Mouse (Mus musculus) hindbrain, embryonic 12.5 days (tissue): ENCODE measurements around the gene Endou. TPM values are rescaled to one million over a fixed set of nuclear protein-coding genes. Genes with fewer than 3 reads are reported as not detected.

Experiments
- ATAC-seq: fragments of 200-750 bp; cut with Nextera tagmentation; 2 replicates; pipeline ENCODE4 v1.8.0; 2017; ENCODE audit warnings: moderate TSS enrichment; ENCODE audit not compliant: low FRiP score
- H3K27ac ChIP-seq: fragments of 300-500 bp; sonication (generic); 2 replicates; pipeline ENCODE4 v1.5.1; 2016; ENCODE audit warnings: mild to moderate bottlenecking
- H3K27me3 ChIP-seq: fragments of 300-500 bp; sonication (generic); 2 replicates; pipeline ENCODE4 v1.6.1; 2016; ENCODE audit warnings: mild to moderate bottlenecking
- H3K36me3 ChIP-seq: fragments of 300-500 bp; sonication (generic); 2 replicates; pipeline ENCODE4 v1.6.1; 2016; ENCODE audit warnings: mild to moderate bottlenecking
- H3K4me1 ChIP-seq: fragments of 300-500 bp; sonication (generic); 2 replicates; pipeline ENCODE4 v1.6.1; 2016
- H3K4me2 ChIP-seq: fragments of 300-500 bp; sonication (generic); replicated peaks from 2 replicates; pipeline ENCODE4 v1.6.1; 2016; ENCODE audit warnings: mild to moderate bottlenecking
- H3K4me3 ChIP-seq: fragments of 300-500 bp; sonication (generic); 2 replicates; pipeline ENCODE4 v1.5.1; 2016; ENCODE audit warnings: mild to moderate bottlenecking
- H3K9ac ChIP-seq: fragments of 300-500 bp; sonication (generic); 2 replicates; pipeline ENCODE4 v1.6.1; 2016; ENCODE audit warnings: mild to moderate bottlenecking, moderate library complexity
- H3K9me3 ChIP-seq: fragments of 300-500 bp; sonication (generic); replicated peaks from 2 replicates; pipeline ENCODE4 v1.6.1; 2016; ENCODE audit warnings: mild to moderate bottlenecking
- WGBS: fragments of 180-500 bp; shearing (Covaris S2); methylation state at CpG from one replicate; pipeline ENCODE4 v1.1.7; 2016; 5-methylcytosine and 5-hydroxymethylcytosine counted together
- polyA plus RNA-seq: library from polyadenylated mRNA; unstranded; fragments of >200 nt; fragmentation: Nextera tagmentation; extraction: Ambion mirVana; gene quantifications from 2 replicates; pipeline ENCODE4 v1.2.1, GENCODE M21; 2016

The Endou gene
- polyA plus RNA-seq, 1 experiment from 2014 or later: 0.25 TPM

- H3K36me3 ChIP-seq: no peaks in the 10 kb centered on the region
- H3K27me3 ChIP-seq: peaks cover 66% of the 10 kb centered on the region
- H3K4me1 ChIP-seq: peaks cover 41% of the 10 kb centered on the region
- peak overlapping the region; percentile 68 for H3K4me2 ChIP-seq
- H3K27ac ChIP-seq: peak overlapping the region; percentile 40
- peak overlapping the region; percentile 34 for H3K4me3 ChIP-seq
- ATAC-seq: 0 out of 2 replicates have a peak, but pooled peaks have one; percentile 18
- WGBS: 4% methylated on average over 23 of the region's 23 CpGs
- H3K9ac ChIP-seq: peak overlapping the region; percentile 59
- no peaks in the 10 kb centered on the region for H3K9me3 ChIP-seq
These were observed 35.6 kb upstream of the Endou start for GRCm38 (mm10) chr15:97766594-97767279.

- peak overlapping the region; percentile 68 for H3K4me2 ChIP-seq
- no peak overlapping the region; the same call in 1 of the 2 replicates for H3K27ac ChIP-seq
- H3K9me3 ChIP-seq: no peaks in the 10 kb centered on the region
- 0 out of 2 replicates have a peak overlapping the region, but pooled peaks have one; percentile 13 for H3K9ac ChIP-seq
- peaks cover 41% of the 10 kb centered on the region for H3K4me1 ChIP-seq
- H3K27me3 ChIP-seq: peaks cover 66% of the 10 kb centered on the region
- peak overlapping the region; percentile 34 for H3K4me3 ChIP-seq
- WGBS: 11% methylated on average over 8 of the region's 8 CpGs
- ATAC-seq: 0 out of 2 replicates have a peak, but pooled peaks have one; percentile 17
- H3K36me3 ChIP-seq: no peaks in the 10 kb centered on the region
These were observed 35.1 kb upstream of the Endou start for GRCm38 (mm10) chr15:97766194-97766593.

- no peak overlapping the region for H3K9ac ChIP-seq
- peak overlapping the region; percentile 68 for H3K4me2 ChIP-seq
- H3K4me3 ChIP-seq: no peak overlapping the region
- no peak for ATAC-seq
- H3K27ac ChIP-seq: no peak overlapping the region
- H3K9me3 ChIP-seq: no peaks in the 10 kb centered on the region
- H3K27me3 ChIP-seq: peaks cover 63% of the 10 kb centered on the region
- peaks cover 41% of the 10 kb centered on the region for H3K4me1 ChIP-seq
- WGBS: 30% methylated on average over 13 of the region's 13 CpGs
- no peaks in the 10 kb centered on the region for H3K36me3 ChIP-seq
These were observed 34.1 kb upstream of the Endou start for GRCm38 (mm10) chr15:97765090-97765794.

GRCm38 (mm10) chr15:97764532-97764931 lies 33.4 kb upstream of the Endou start:
- 93% methylated on average over 2 of the region's 2 CpGs for WGBS
- H3K4me1 ChIP-seq: peaks cover 41% of the 10 kb centered on the region
- H3K4me2 ChIP-seq: no peak overlapping the region
- H3K27ac ChIP-seq: no peak overlapping the region
- peaks cover 56% of the 10 kb centered on the region for H3K27me3 ChIP-seq
- ATAC-seq: no peak
- H3K9me3 ChIP-seq: no peaks in the 10 kb centered on the region
- H3K4me3 ChIP-seq: no peak overlapping the region
- H3K36me3 ChIP-seq: no peaks in the 10 kb centered on the region
- no peak overlapping the region for H3K9ac ChIP-seq

- ATAC-seq: no peak
- no peak overlapping the region for H3K9ac ChIP-seq
- 64% methylated on average over 9 of the region's 9 CpGs for WGBS
- no peaks in the 10 kb centered on the region for H3K9me3 ChIP-seq
- H3K4me2 ChIP-seq: no peak overlapping the region
- H3K27ac ChIP-seq: no peak overlapping the region
- no peaks in the 10 kb centered on the region for H3K36me3 ChIP-seq
- H3K4me3 ChIP-seq: no peak overlapping the region
- peaks cover 46% of the 10 kb centered on the region for H3K27me3 ChIP-seq
- H3K4me1 ChIP-seq: peaks cover 38% of the 10 kb centered on the region
These were observed 32.3 kb upstream of the Endou start for GRCm38 (mm10) chr15:97763256-97764049.

GRCm38 (mm10) chr15:97762733-97763132 lies 31.6 kb upstream of the Endou start:
- Histone ChIP-seq H3K9me3 (no peaks in the 10 kb centered on the region), H3K27me3 (peaks cover 41% of the 10 kb centered on the region), H3K36me3 (no peaks in the 10 kb centered on the region), H3K4me2 (no peak overlapping the region), H3K4me3 (no peak overlapping the region), H3K4me1 (peaks cover 30% of the 10 kb centered on the region), H3K9ac (no peak overlapping the region), H3K27ac (no peak overlapping the region)
- 64% methylated on average over 9 of the region's 9 CpGs for WGBS
- ATAC-seq: no peak

- H3K4me3 ChIP-seq: no peak overlapping the region
- H3K36me3 ChIP-seq: no peaks in the 10 kb centered on the region; the same call in 1 of the 2 replicates
- H3K4me1 ChIP-seq: peaks cover 18% of the 10 kb centered on the region
- no peak overlapping the region for H3K9ac ChIP-seq
- no peak for ATAC-seq
- no peak overlapping the region for H3K4me2 ChIP-seq
- WGBS: 41% methylated on average over 13 of the region's 13 CpGs
- H3K9me3 ChIP-seq: no peaks in the 10 kb centered on the region
- H3K27me3 ChIP-seq: peaks cover 28% of the 10 kb centered on the region
- H3K27ac ChIP-seq: no peak overlapping the region
These were observed 30.3 kb upstream of the Endou start for GRCm38 (mm10) chr15:97761438-97761837.

- no peak overlapping the region for H3K27ac ChIP-seq
- no peaks in the 10 kb centered on the region for H3K9me3 ChIP-seq
- H3K27me3 ChIP-seq: peaks cover 23% of the 10 kb centered on the region
- no peaks in the 10 kb centered on the region; the same call in 1 of the 2 replicates for H3K36me3 ChIP-seq
- 0 out of 2 replicates have a peak overlapping the region, but pooled peaks have one; percentile 18 for H3K9ac ChIP-seq
- H3K4me2 ChIP-seq: no peak overlapping the region
- H3K4me1 ChIP-seq: peaks cover 13% of the 10 kb centered on the region
- H3K4me3 ChIP-seq: no peak overlapping the region
- 70% methylated on average over 5 of the region's 5 CpGs for WGBS
- ATAC-seq: no peak
These were observed 29.8 kb upstream of the Endou start for GRCm38 (mm10) chr15:97760952-97761351.

- Histone ChIP-seq H3K4me2 (no peak overlapping the region), H3K9me3 (no peaks in the 10 kb centered on the region), H3K4me1 (peaks cover 13% of the 10 kb centered on the region), H3K27ac (no peak overlapping the region), H3K27me3 (peaks cover 15% of the 10 kb centered on the region), H3K9ac (no peak overlapping the region), H3K4me3 (no peak overlapping the region), H3K36me3 (no peaks in the 10 kb centered on the region; the same call in 1 of the 2 replicates)
- WGBS: 88% methylated on average over 9 of the region's 9 CpGs
- no peak for ATAC-seq
These were observed 28.9 kb upstream of the Endou start for GRCm38 (mm10) chr15:97760006-97760405.

- Histone ChIP-seq H3K4me1 (peaks cover 28% of the 10 kb centered on the region), H3K9me3 (no peaks in the 10 kb centered on the region), H3K4me3 (no peak overlapping the region), H3K27ac (no peak overlapping the region), H3K36me3 (no peaks in the 10 kb centered on the region; the same call in 1 of the 2 replicates), H3K9ac (peak overlapping the region; percentile 32; the same call in 1 of the 2 replicates), H3K4me2 (no peak overlapping the region), H3K27me3 (no peaks in the 10 kb centered on the region)
- WGBS: 49% methylated on average over 8 of the region's 8 CpGs
- no peak for ATAC-seq
These were observed 24.2 kb upstream of the Endou start for GRCm38 (mm10) chr15:97755361-97755760.

GRCm38 (mm10) chr15:97754476-97754875 lies 23.3 kb upstream of the Endou start:
- H3K4me2 ChIP-seq: no peak overlapping the region
- no peak overlapping the region for H3K4me3 ChIP-seq
- H3K9ac ChIP-seq: no peak overlapping the region; the same call in 1 of the 2 replicates
- H3K9me3 ChIP-seq: no peaks in the 10 kb centered on the region
- no peak for ATAC-seq
- no peaks in the 10 kb centered on the region for H3K27me3 ChIP-seq
- H3K27ac ChIP-seq: no peak overlapping the region
- H3K4me1 ChIP-seq: peaks cover 37% of the 10 kb centered on the region
- 52% methylated on average over 6 of the region's 6 CpGs for WGBS
- no peaks in the 10 kb centered on the region; the same call in 1 of the 2 replicates for H3K36me3 ChIP-seq

- Histone ChIP-seq H3K27ac (no peak overlapping the region), H3K27me3 (no peaks in the 10 kb centered on the region), H3K9me3 (no peaks in the 10 kb centered on the region), H3K4me2 (no peak overlapping the region), H3K4me1 (peaks cover 47% of the 10 kb centered on the region), H3K9ac (no peak overlapping the region), H3K4me3 (no peak overlapping the region), H3K36me3 (no peaks in the 10 kb centered on the region; the same call in 1 of the 2 replicates)
- ATAC-seq: no peak
- WGBS: 85% methylated on average over 5 of the region's 5 CpGs
These were observed 21.4 kb upstream of the Endou start for GRCm38 (mm10) chr15:97752491-97752890.
